Mouse (Mus musculus): ENCODE data around the gene Adam30. TPM values are rescaled to one million over a fixed set of nuclear protein-coding genes. Genes with fewer than 3 reads are reported as not detected.

The Adam30 gene
- polyA plus RNA-seq, 1 experiment from 2014 or later, result not detected

DNA sequence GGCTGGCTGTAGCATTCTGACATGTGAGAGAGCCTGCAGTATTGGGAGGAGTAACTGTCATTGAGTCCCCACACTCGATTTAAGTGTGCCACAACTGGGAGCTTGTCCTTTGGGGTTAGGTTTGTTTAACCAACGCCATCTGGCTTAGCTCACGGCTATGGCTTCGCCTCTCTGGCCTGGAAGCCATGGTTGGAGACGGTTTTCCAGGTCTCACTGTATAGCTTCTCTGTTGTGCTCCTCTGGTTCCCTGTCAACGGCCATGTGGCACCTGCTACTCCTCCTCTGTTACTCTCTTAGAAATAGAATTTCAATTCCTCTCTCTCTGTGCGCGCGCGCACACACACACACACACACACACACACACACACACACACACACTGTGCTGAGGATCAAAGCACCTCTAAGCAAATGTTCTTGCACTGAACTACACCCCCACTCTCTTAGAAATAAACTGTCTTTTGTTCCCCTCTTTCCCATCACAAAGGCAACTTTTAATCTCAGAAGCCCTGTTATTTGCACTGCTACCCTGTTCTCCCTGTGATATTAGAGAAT is 24.8 kb downstream of the Adam30 start:
- H3K27ac ChIP-seq (replicated peaks in 1 of 2; ENCODE audit: control insufficient read depth in 1 of 2, insufficient read depth in 1 of 2, low read depth in 2 of 2, low read length in 2 of 2), result no peak overlapping the region
- 72% methylated on average over 10 of the region's 10 CpGs for WGBS
- no peak overlapping the region for H3K4me3 ChIP-seq (ENCODE audit: control insufficient read depth in 1 of 2, insufficient read depth in 1 of 2, low read depth in 1 of 2, low read length in 2 of 2)
- no peaks in the 10 kb centered on the region for H3K36me3 ChIP-seq (ENCODE audit: control insufficient read depth, insufficient read depth, low read length)
- 0 out of 2 replicates have a peak, but pooled peaks cover 5% of the 10 kb centered on the region for H3K9me3 ChIP-seq (ENCODE audit: control insufficient read depth, low read length)
- H3K9ac ChIP-seq (ENCODE audit: low read length), result no peak overlapping the region
- H3K4me1 ChIP-seq (ENCODE audit: control insufficient read depth in 2 of 2, insufficient read depth in 2 of 2, low read length in 2 of 2), result no peaks in the 10 kb centered on the region
- no peak overlapping the region for H3K4me2 ChIP-seq (ENCODE audit: low read length)
- ATAC-seq (ENCODE audit: insufficient number of reproducible peaks, insufficient read depth, low FRiP score, low read depth), result no peak
- no peaks in the 10 kb centered on the region for H3K27me3 ChIP-seq (ENCODE audit: control insufficient read depth, insufficient read depth, low read length)

GRCm38 (mm10) chr3:98187777-98188176 is 27.3 kb downstream of the Adam30 start:
- H3K27ac ChIP-seq (replicated peaks in 1 of 2; ENCODE audit: control insufficient read depth in 1 of 2, insufficient read depth in 1 of 2, low read depth in 2 of 2, low read length in 2 of 2), result no peak overlapping the region
- H3K9ac ChIP-seq (ENCODE audit: low read length), result no peak overlapping the region
- no peak for ATAC-seq (ENCODE audit: insufficient number of reproducible peaks, insufficient read depth, low FRiP score, low read depth)
- no peak overlapping the region for H3K4me3 ChIP-seq (ENCODE audit: control insufficient read depth in 1 of 2, insufficient read depth in 1 of 2, low read depth in 1 of 2, low read length in 2 of 2)
- 88% methylated on average over 3 of the region's 3 CpGs for WGBS
- H3K9me3 ChIP-seq (ENCODE audit: control insufficient read depth, low read length), result 0 out of 2 replicates have a peak, but pooled peaks cover under 1% of the 10 kb centered on the region
- no peaks in the 10 kb centered on the region for H3K27me3 ChIP-seq (ENCODE audit: control insufficient read depth, insufficient read depth, low read length)
- H3K4me2 ChIP-seq (ENCODE audit: low read length), result no peak overlapping the region
- no peaks in the 10 kb centered on the region for H3K4me1 ChIP-seq (ENCODE audit: control insufficient read depth in 2 of 2, insufficient read depth in 2 of 2, low read length in 2 of 2)
- H3K36me3 ChIP-seq (ENCODE audit: control insufficient read depth, insufficient read depth, low read length), result no peaks in the 10 kb centered on the region

GRCm38 (mm10) chr3:98197711-98198532 is 37.5 kb downstream of the Adam30 start:
- Histone ChIP-seq H3K4me1 (ENCODE audit: control insufficient read depth in 2 of 2, insufficient read depth in 2 of 2, low read length in 2 of 2) (peaks cover 0 to 2% of the 10 kb centered on the region in 2 experiments; a peak in 1 of 4 replicates), H3K9ac (ENCODE audit: low read length) (no peak overlapping the region), H3K4me2 (ENCODE audit: low read length) (no peak overlapping the region), H3K36me3 (ENCODE audit: control insufficient read depth, insufficient read depth, low read length) (no peaks in the 10 kb centered on the region), H3K4me3 (ENCODE audit: control insufficient read depth in 1 of 2, insufficient read depth in 1 of 2, low read depth in 1 of 2, low read length in 2 of 2) (no peak overlapping the region), H3K9me3 (ENCODE audit: control insufficient read depth, low read length) (no peaks in the 10 kb centered on the region), H3K27me3 (ENCODE audit: control insufficient read depth, insufficient read depth, low read length) (no peaks in the 10 kb centered on the region), H3K27ac (replicated peaks in 1 of 2; ENCODE audit: control insufficient read depth in 1 of 2, insufficient read depth in 1 of 2, low read depth in 2 of 2, low read length in 2 of 2) (no peak overlapping the region)
- WGBS, result 42% methylated on average over 9 of the region's 9 CpGs
- no peak for ATAC-seq (ENCODE audit: insufficient number of reproducible peaks, insufficient read depth, low FRiP score, low read depth)

DNA sequence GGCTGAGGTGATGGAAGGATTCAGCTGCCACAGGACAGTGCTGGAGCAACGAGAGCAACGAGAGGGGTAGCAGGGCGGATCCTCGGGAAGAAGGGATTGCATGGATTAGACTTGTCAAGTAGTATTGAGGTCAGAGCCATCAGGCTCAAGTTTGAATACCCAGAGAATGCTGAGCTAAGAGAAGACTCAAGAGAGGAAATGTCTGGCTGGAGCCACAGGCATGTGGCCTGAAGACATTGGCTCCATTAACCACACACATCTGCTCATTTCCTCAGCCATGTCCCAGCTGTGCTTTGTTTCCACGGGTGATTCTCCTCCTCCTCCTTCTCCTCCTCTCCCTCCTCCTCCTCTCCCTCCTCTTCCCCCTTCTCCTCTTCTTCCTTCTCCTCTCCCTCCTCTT is 39.3 kb downstream of the Adam30 start:
- Histone ChIP-seq H3K4me1 (ENCODE audit: control insufficient read depth in 2 of 2, insufficient read depth in 2 of 2, low read length in 2 of 2) (peaks cover 0 to 2% of the 10 kb centered on the region in 2 experiments; a peak in 1 of 4 replicates), H3K9me3 (ENCODE audit: control insufficient read depth, low read length) (no peaks in the 10 kb centered on the region), H3K9ac (ENCODE audit: low read length) (no peak overlapping the region), H3K4me2 (ENCODE audit: low read length) (no peak overlapping the region), H3K27me3 (ENCODE audit: control insufficient read depth, insufficient read depth, low read length) (no peaks in the 10 kb centered on the region), H3K4me3 (ENCODE audit: control insufficient read depth in 1 of 2, insufficient read depth in 1 of 2, low read depth in 1 of 2, low read length in 2 of 2) (no peak overlapping the region), H3K27ac (replicated peaks in 1 of 2; ENCODE audit: control insufficient read depth in 1 of 2, insufficient read depth in 1 of 2, low read depth in 2 of 2, low read length in 2 of 2) (no peak overlapping the region), H3K36me3 (ENCODE audit: control insufficient read depth, insufficient read depth, low read length) (no peaks in the 10 kb centered on the region)
- WGBS, result 43% methylated on average over 5 of the region's 5 CpGs
- no peak for ATAC-seq (ENCODE audit: insufficient number of reproducible peaks, insufficient read depth, low FRiP score, low read depth)

DNA sequence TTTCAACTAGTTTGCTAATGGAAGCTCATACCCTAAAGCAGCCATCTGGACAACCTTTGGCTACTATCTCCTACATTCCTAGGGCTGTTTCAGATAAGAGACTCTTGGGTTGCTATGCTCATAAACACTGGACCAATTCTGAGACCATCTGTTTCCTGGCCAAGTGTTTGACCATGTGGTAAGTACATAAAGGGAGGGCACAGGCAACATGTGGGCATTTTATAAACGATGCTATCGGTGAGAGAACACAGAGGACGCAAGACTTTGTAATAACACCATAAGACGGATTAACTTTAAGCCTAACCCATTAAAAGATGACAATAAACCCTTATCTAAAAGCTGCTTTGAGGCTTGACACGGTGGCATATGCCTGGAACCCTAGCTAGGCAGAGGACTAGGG is 42.9 kb downstream of the Adam30 start:
- no peaks in the 10 kb centered on the region for H3K36me3 ChIP-seq (ENCODE audit: control insufficient read depth, insufficient read depth, low read length)
- WGBS, result 38% methylated on average over 5 of the region's 5 CpGs
- H3K9me3 ChIP-seq (ENCODE audit: control insufficient read depth, low read length), result no peaks in the 10 kb centered on the region
- H3K9ac ChIP-seq (ENCODE audit: low read length), result no peak overlapping the region
- no peak overlapping the region for H3K27ac ChIP-seq (replicated peaks in 1 of 2; ENCODE audit: control insufficient read depth in 1 of 2, insufficient read depth in 1 of 2, low read depth in 2 of 2, low read length in 2 of 2)
- no peak overlapping the region for H3K4me2 ChIP-seq (ENCODE audit: low read length)
- H3K4me1 ChIP-seq (ENCODE audit: control insufficient read depth in 2 of 2, insufficient read depth in 2 of 2, low read length in 2 of 2), result peaks cover 0 to 2% of the 10 kb centered on the region in 2 experiments; a peak in 1 of 4 replicates
- no peaks in the 10 kb centered on the region for H3K27me3 ChIP-seq (ENCODE audit: control insufficient read depth, insufficient read depth, low read length)
- H3K4me3 ChIP-seq (ENCODE audit: control insufficient read depth in 1 of 2, insufficient read depth in 1 of 2, low read depth in 1 of 2, low read length in 2 of 2), result no peak overlapping the region
- ATAC-seq (ENCODE audit: insufficient number of reproducible peaks, insufficient read depth, low FRiP score, low read depth), result no peak

GRCm38 (mm10) chr3:98206977-98207376 is 46.5 kb downstream of the Adam30 start:
- no peaks in the 10 kb centered on the region for H3K9me3 ChIP-seq (ENCODE audit: control insufficient read depth, low read length)
- no peak overlapping the region for H3K4me2 ChIP-seq (ENCODE audit: low read length)
- 30% methylated on average over 3 of the region's 3 CpGs for WGBS
- no peak overlapping the region for H3K9ac ChIP-seq (ENCODE audit: low read length)
- H3K27ac ChIP-seq (replicated peaks in 1 of 2; ENCODE audit: control insufficient read depth in 1 of 2, insufficient read depth in 1 of 2, low read depth in 2 of 2, low read length in 2 of 2), result no peak overlapping the region
- peaks cover 0 to 2% of the 10 kb centered on the region in 2 experiments; a peak in 1 of 4 replicates for H3K4me1 ChIP-seq (ENCODE audit: control insufficient read depth in 2 of 2, insufficient read depth in 2 of 2, low read length in 2 of 2)
- H3K36me3 ChIP-seq (ENCODE audit: control insufficient read depth, insufficient read depth, low read length), result no peaks in the 10 kb centered on the region
- no peaks in the 10 kb centered on the region for H3K27me3 ChIP-seq (ENCODE audit: control insufficient read depth, insufficient read depth, low read length)
- H3K4me3 ChIP-seq (ENCODE audit: control insufficient read depth in 1 of 2, insufficient read depth in 1 of 2, low read depth in 1 of 2, low read length in 2 of 2), result no peak overlapping the region
- no peak for ATAC-seq (ENCODE audit: insufficient number of reproducible peaks, insufficient read depth, low FRiP score, low read depth)

DNA sequence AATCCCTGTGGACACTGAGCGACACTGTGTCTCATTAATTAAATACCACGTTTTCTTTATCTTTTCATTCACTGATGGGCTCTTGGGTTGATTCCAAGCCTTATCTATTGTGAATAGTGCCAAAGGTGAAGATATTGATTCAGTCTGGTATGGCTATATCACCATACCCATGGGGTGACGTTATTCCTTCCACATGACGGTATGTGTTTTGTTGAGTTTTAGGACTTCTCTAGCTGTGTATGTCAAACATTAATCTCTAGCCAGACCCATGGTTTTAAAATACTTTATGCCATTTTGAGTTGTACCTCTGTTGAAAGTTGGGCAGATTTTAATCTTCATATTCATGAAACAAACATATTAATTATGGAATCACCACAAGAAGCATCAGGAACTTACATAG is 48.7 kb downstream of the Adam30 start:
- Histone ChIP-seq H3K4me2 (ENCODE audit: low read length) (no peak overlapping the region), H3K9me3 (ENCODE audit: control insufficient read depth, low read length) (no peaks in the 10 kb centered on the region), H3K27ac (replicated peaks in 1 of 2; ENCODE audit: control insufficient read depth in 1 of 2, insufficient read depth in 1 of 2, low read depth in 2 of 2, low read length in 2 of 2) (no peak overlapping the region), H3K36me3 (ENCODE audit: control insufficient read depth, insufficient read depth, low read length) (no peaks in the 10 kb centered on the region), H3K4me1 (ENCODE audit: control insufficient read depth in 2 of 2, insufficient read depth in 2 of 2, low read length in 2 of 2) (no peaks in the 10 kb centered on the region; a peak in 1 of 4 replicates), H3K9ac (ENCODE audit: low read length) (no peak overlapping the region), H3K27me3 (ENCODE audit: control insufficient read depth, insufficient read depth, low read length) (no peaks in the 10 kb centered on the region), H3K4me3 (ENCODE audit: control insufficient read depth in 1 of 2, insufficient read depth in 1 of 2, low read depth in 1 of 2, low read length in 2 of 2) (no peak overlapping the region)
- no peak for ATAC-seq (ENCODE audit: insufficient number of reproducible peaks, insufficient read depth, low FRiP score, low read depth)
- whole genome bisulfite sequencing, result 71% methylated on average over 4 of the region's 4 CpGs

Data from heart, embryonic 14.5 days (tissue).